ENCODE assay signal across 7 mouse cellular contexts in the genomic region with DNA sequence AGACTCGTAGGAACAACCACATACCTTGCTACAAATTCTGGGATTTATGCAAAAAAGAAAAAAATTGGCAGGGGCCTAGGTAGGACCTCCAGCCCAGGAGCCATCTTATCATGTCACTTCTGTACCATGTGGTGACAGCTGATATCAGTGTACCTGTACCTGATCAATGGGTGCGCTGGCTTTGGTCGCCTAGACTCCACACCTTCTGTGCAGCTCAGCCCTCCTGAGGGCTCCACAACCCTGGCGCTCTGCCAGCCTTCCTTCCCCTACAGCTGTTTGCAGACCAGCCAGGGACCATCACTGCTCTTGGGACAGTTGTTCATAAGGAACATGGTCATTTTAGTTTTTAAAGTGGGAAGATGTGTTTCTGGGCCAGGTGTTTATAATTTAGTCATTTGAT. TPM values are rescaled to one million over a fixed set of nuclear protein-coding genes. Genes with fewer than 3 reads are reported as not detected.
A peak's percentile ranks its signal among the peaks of the same experiment; 100 is the strongest.
DNase-seq lines count a peak whose midpoint lies in the region; ATAC-seq lines count a peak whose summit lies in the region.

No protein-coding gene starts in this region.

- peaks cover 7% of the 10 kb centered on the region; the same call in 1 of the 2 replicates for H3K9me3 ChIP-seq in lung, embryonic 15.5 days
- H3K9me3 ChIP-seq in liver, embryonic 12.5 days (replicated peaks): peaks cover 20% of the 10 kb centered on the region

- no peak for DNase-seq in lung, postnatal 25 days (ENCODE audit: low spot score)
- DNase-seq in heart, postnatal 36 days: peak; percentile 49 to 50
- DNase-seq in urinary bladder, postnatal 25 days (ENCODE audit: low spot score): peak; percentile 39
- DNase-seq in thymus, postnatal 0 days (ENCODE audit: low spot score): no peak

- no peak overlapping the region for H3K4me3 ChIP-seq in lung, embryonic 15.5 days
- no peak overlapping the region for H3K4me3 ChIP-seq in liver, embryonic 12.5 days

- 0 out of 2 replicates have a peak, but pooled peaks have one; percentile 35 for ATAC-seq in lung, embryonic 15.5 days (ENCODE audit: borderline replicate concordance, extremely low read depth, low FRiP score, low TSS enrichment)
- ATAC-seq in erythroblast, adult 5-6 weeks (replicated peaks; ENCODE audit: low FRiP score, poor library complexity, severe bottlenecking): peak; percentile 45; the same call in 1 of the 2 replicates
- peak; percentile 53 for ATAC-seq in liver, embryonic 12.5 days

- H3K27me3 ChIP-seq in lung, embryonic 15.5 days: no peaks in the 10 kb centered on the region
- peaks cover 7% of the 10 kb centered on the region; the same call in 1 of the 2 replicates for H3K27me3 ChIP-seq in liver, embryonic 12.5 days (replicated peaks)

- no peaks in the 10 kb centered on the region for H3K36me3 ChIP-seq in lung, embryonic 15.5 days
- no peaks in the 10 kb centered on the region for H3K36me3 ChIP-seq in liver, embryonic 12.5 days

- no peak overlapping the region for H3K4me2 ChIP-seq in lung, embryonic 15.5 days
- H3K4me2 ChIP-seq in liver, embryonic 12.5 days: no peak overlapping the region

- WGBS in lung, embryonic 15.5 days: 62% methylated on average over 4 of the region's 4 CpGs
- WGBS in liver, embryonic 12.5 days (ENCODE audit: insufficient replicate concordance): 54% methylated on average over 4 of the region's 4 CpGs

- no peak overlapping the region for H3K27ac ChIP-seq in lung, embryonic 15.5 days
- no peak overlapping the region for H3K27ac ChIP-seq in liver, embryonic 12.5 days

- no peaks in the 10 kb centered on the region for H3K4me1 ChIP-seq in lung, embryonic 15.5 days
- peaks cover 7% of the 10 kb centered on the region for H3K4me1 ChIP-seq in liver, embryonic 12.5 days

- intact Hi-C loops in heart, postnatal 36 days (cut with DNase I): no loop called here

- no peak overlapping the region for H3K9ac ChIP-seq in lung, embryonic 15.5 days
- H3K9ac ChIP-seq in liver, embryonic 12.5 days: no peak overlapping the region

RNA-seq across cellular contexts. Expression of a gene that starts 44.4 kb away (rescaled TPM):
- polyA plus RNA-seq in lung, embryonic 15.5 days (2015; fragmentation: Nextera tagmentation; extraction: Ambion mirVana): not detected in 2 replicates
- total RNA-seq in erythroblast, adult 5-6 weeks (2015; ENCODE audit: low replicate concordance): not detected in 2 replicates
- not detected in 2 replicates for total RNA-seq in erythroblast, adult 5-6 weeks (2017; ENCODE audit: low replicate concordance)
- total RNA-seq in heart, postnatal 36 days (2021): not detected
- polyA plus RNA-seq in liver, embryonic 12.5 days (2016; fragmentation: Nextera tagmentation; extraction: Ambion mirVana): not detected in 2 replicates
- not detected in 2 replicates for polyA plus RNA-seq in thymus, postnatal 0 days (2015; fragmentation: Nextera tagmentation; extraction: Ambion mirVana)

Comparison
In these comparisons a context has a peak if more than half of its experiments do, and no peak if none do; other contexts are left out.
1. DNase-seq: peak in heart, postnatal 36 days (2 of 2) and urinary bladder, postnatal 25 days (single experiment); none in lung, postnatal 25 days (single experiment) and thymus, postnatal 0 days (single experiment).
2. Peak in every context shown above with its lines, with median percentiles within 50 percentile points of each other: ATAC-seq.